Mouse (Mus musculus): ENCODE measurements at regions not wholly inside any gene's neighbourhood (a gene's known extent, or its start where the extent isn't known, plus 50 kb on each side); places are given as distances from the start of the nearest gene placed in this dataset.

- TF ChIP-seq CTCF (IDR thresholded peaks at IDR 0.05; ENCODE audit: low read depth) (no peak), EP300 (IDR thresholded peaks at IDR 0.05; ENCODE audit: low read depth) (no peak)
Observed at GRCm38 (mm10) chr17:45889451-45889850, 142.7 kb downstream of the Vegfa start.

All from heart, postnatal 0 days (tissue).